Mouse (Mus musculus): ENCODE measurements around the gene Ass1. TPM values are rescaled to one million over a fixed set of nuclear protein-coding genes. Genes with fewer than 3 reads are reported as not detected.
A peak's percentile ranks its signal among the peaks of the same experiment; 100 is the strongest.

Gene Ass1
- total and polyA plus RNA-seq, 3 experiments, result not detected

- Histone ChIP-seq H3K4me1 (ENCODE audit: insufficient read depth, low read depth, low read length) (no peaks in the 10 kb centered on the region), H3K9me3 (replicated peaks) (no peaks in the 10 kb centered on the region), H3K4me3 (ENCODE audit: low read depth, low read length) (no peak overlapping the region), H3K27me3 (ENCODE audit: insufficient read depth, low read length) (peaks cover 37% of the 10 kb centered on the region), H3K36me3 (replicated peaks) (no peaks in the 10 kb centered on the region)
- no peak for ATAC-seq (ENCODE audit: extremely low read depth, insufficient number of reproducible peaks, low FRiP score, poor library complexity, severe bottlenecking)
- no peak for DNase-seq (ENCODE audit: low spot score)
- TF ChIP-seq TAL1 (conservative IDR thresholded peaks at IDR 0.05; ENCODE audit: low read depth, low read length) (no peak), GATA2 (IDR thresholded peaks at IDR 0.05; ENCODE audit: borderline replicate concordance, low read depth, low read length) (no peak), POLR2AphosphoS5 (IDR thresholded peaks at IDR 0.05; ENCODE audit: insufficient replicate concordance, low read depth, low read length) (no peak), GATA1 (IDR thresholded peaks at IDR 0.05; ENCODE audit: borderline replicate concordance, low read length) (no peak), CTCF (IDR thresholded peaks at IDR 0.05; ENCODE audit: low read depth, low read length) (no peak)
Observed at GRCm38 (mm10) chr2:31468857-31469256, 1.1 kb upstream of the Ass1 start.

GRCm38 (mm10) chr2:31469480-31469879 is 527 bp upstream of the Ass1 start:
- no peak for DNase-seq (ENCODE audit: low spot score)

DNA sequence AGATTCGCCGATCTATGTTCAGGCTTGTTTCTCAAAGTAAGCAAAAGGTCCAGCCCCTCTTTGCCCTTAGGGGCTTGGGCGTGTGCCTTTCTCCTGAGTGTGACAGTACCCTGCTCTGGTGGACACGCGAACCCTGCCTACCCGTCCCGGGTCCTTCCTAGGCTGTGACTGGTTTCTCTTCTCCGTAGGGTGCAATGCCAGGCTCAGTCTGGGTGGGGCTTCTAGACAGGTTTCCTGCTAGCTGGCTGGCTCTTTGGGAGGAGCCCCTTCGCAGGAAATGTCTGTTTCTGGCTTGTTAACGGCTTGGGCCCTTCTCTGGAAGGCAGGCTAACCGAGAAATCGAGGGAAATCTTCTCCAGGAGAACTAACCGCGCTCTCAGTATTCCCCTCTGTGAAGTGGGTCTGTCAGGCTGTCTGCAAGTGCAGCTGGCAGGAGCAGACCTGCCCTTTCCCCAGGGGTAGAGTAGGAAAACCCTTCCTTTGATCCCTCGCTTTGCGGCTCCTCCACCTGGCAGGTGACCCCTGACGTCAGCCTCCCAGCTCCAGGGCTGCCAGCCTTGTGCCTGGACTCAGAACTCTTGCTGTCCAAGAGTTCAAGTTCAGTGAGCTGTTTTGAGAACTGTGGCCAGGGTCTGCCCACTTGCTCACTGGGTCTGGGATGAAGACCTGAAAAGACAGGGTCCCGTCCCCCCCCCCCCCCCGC is 827 bp downstream of the Ass1 start:
- TF ChIP-seq GATA2 (IDR thresholded peaks at IDR 0.05; ENCODE audit: borderline replicate concordance, low read depth, low read length) (no peak), TAL1 (conservative IDR thresholded peaks at IDR 0.05; ENCODE audit: low read depth, low read length) (no peak), CTCF (IDR thresholded peaks at IDR 0.05; ENCODE audit: low read depth, low read length) (no peak), POLR2AphosphoS5 (IDR thresholded peaks at IDR 0.05; ENCODE audit: insufficient replicate concordance, low read depth, low read length) (no peak), GATA1 (IDR thresholded peaks at IDR 0.05; ENCODE audit: borderline replicate concordance, low read length) (no peak)
- H3K9me3 ChIP-seq (replicated peaks), result no peaks in the 10 kb centered on the region
- DNase-seq (ENCODE audit: low spot score) (no peak), ATAC-seq (ENCODE audit: extremely low read depth, insufficient number of reproducible peaks, low FRiP score, poor library complexity, severe bottlenecking) (no peak)
- H3K4me1 ChIP-seq (ENCODE audit: insufficient read depth, low read depth, low read length), result no peaks in the 10 kb centered on the region
- no peak overlapping the region for H3K4me3 ChIP-seq (ENCODE audit: low read depth, low read length)
- H3K36me3 ChIP-seq (replicated peaks), result no peaks in the 10 kb centered on the region
- H3K27me3 ChIP-seq (ENCODE audit: insufficient read depth, low read length), result peaks cover 28% of the 10 kb centered on the region

More at GRCm38 (mm10) chr2:31469480-31469879, 527 bp upstream of the Ass1 start:
- Histone ChIP-seq H3K4me3 (ENCODE audit: low read depth, low read length) (no peak overlapping the region), H3K27me3 (ENCODE audit: insufficient read depth, low read length) (peaks cover 33% of the 10 kb centered on the region), H3K9me3 (replicated peaks) (no peaks in the 10 kb centered on the region), H3K36me3 (replicated peaks) (no peaks in the 10 kb centered on the region), H3K4me1 (ENCODE audit: insufficient read depth, low read depth, low read length) (no peaks in the 10 kb centered on the region)
- no peak for ATAC-seq (ENCODE audit: extremely low read depth, insufficient number of reproducible peaks, low FRiP score, poor library complexity, severe bottlenecking)
- no peak for TF ChIP-seq TAL1 (conservative IDR thresholded peaks at IDR 0.05; ENCODE audit: low read depth, low read length)
- no peak for TF ChIP-seq POLR2AphosphoS5 (IDR thresholded peaks at IDR 0.05; ENCODE audit: insufficient replicate concordance, low read depth, low read length)
- TF ChIP-seq GATA1 (IDR thresholded peaks at IDR 0.05; ENCODE audit: borderline replicate concordance, low read length), result no peak

DNA sequence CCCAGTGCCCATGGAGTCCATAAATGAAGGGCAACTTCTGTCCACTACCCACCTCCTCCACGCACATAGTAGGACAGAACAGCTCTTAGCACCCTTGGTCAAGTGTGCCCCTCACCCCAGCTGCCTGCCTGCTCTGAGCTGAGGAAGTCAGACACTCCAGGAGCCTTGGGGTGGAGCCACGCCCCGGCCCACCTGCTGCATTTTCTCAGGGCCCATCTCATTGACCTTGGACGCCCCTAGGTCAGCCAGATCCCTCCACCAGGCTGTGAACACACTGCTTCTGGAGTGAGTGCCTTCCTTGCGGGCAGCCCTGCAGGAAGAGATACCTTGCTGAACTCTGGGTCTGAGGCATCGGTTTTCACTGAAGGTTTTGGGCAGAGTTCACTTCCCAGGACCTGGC is 1.6 kb downstream of the Ass1 start:
- Histone ChIP-seq H3K9me3 (replicated peaks) (no peaks in the 10 kb centered on the region), H3K27me3 (ENCODE audit: insufficient read depth, low read length) (peaks cover 28% of the 10 kb centered on the region), H3K4me3 (ENCODE audit: low read depth, low read length) (no peak overlapping the region), H3K36me3 (replicated peaks) (no peaks in the 10 kb centered on the region), H3K4me1 (ENCODE audit: insufficient read depth, low read depth, low read length) (no peaks in the 10 kb centered on the region)
- ATAC-seq (ENCODE audit: extremely low read depth, insufficient number of reproducible peaks, low FRiP score, poor library complexity, severe bottlenecking) (no peak), DNase-seq (ENCODE audit: low spot score) (no peak)
- no peak for TF ChIP-seq CTCF (IDR thresholded peaks at IDR 0.05; ENCODE audit: low read depth, low read length)
- no peak for TF ChIP-seq GATA2 (IDR thresholded peaks at IDR 0.05; ENCODE audit: borderline replicate concordance, low read depth, low read length)
- TF ChIP-seq TAL1 (conservative IDR thresholded peaks at IDR 0.05; ENCODE audit: low read depth, low read length), result no peak
- TF ChIP-seq POLR2AphosphoS5 (IDR thresholded peaks at IDR 0.05; ENCODE audit: insufficient replicate concordance, low read depth, low read length), result no peak
- TF ChIP-seq GATA1 (IDR thresholded peaks at IDR 0.05; ENCODE audit: borderline replicate concordance, low read length), result no peak

- DNase-seq (ENCODE audit: low spot score) (peak; percentile 26), ATAC-seq (ENCODE audit: extremely low read depth, insufficient number of reproducible peaks, low FRiP score, poor library complexity, severe bottlenecking) (no peak)
- H3K9me3 ChIP-seq (replicated peaks), result no peaks in the 10 kb centered on the region
- TF ChIP-seq CTCF (IDR thresholded peaks at IDR 0.05; ENCODE audit: low read depth, low read length) (peak; percentile 68), GATA2 (IDR thresholded peaks at IDR 0.05; ENCODE audit: borderline replicate concordance, low read depth, low read length) (no peak)
- no peaks in the 10 kb centered on the region for H3K4me1 ChIP-seq (ENCODE audit: insufficient read depth, low read depth, low read length)
- no peak overlapping the region for H3K4me3 ChIP-seq (ENCODE audit: low read depth, low read length)
- no peaks in the 10 kb centered on the region for H3K36me3 ChIP-seq (replicated peaks)
- H3K27me3 ChIP-seq (ENCODE audit: insufficient read depth, low read length), result peaks cover 28% of the 10 kb centered on the region
Observed at GRCm38 (mm10) chr2:31472406-31473065, 2.5 kb downstream of the Ass1 start.

DNA sequence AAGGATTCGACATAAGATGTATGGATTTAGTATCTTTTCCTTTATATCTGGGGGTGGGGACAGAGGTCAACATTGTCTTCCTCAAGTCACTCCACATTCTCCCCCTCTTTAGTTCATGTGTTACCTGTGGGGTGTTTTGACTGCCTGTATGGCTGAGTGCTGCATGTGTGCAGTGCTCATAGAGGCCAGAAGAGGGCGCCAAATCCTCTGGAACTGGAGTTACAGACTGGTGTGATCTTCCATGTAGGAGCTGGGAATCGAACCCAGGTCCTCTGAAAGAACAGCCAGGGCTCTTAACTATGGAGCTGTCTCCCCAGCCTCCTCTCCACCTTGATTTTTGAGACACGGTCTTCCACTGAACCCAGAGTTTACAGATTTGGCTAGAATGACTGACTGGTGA is 3.9 kb downstream of the Ass1 start:
- Histone ChIP-seq H3K36me3 (replicated peaks) (no peaks in the 10 kb centered on the region), H3K4me1 (ENCODE audit: insufficient read depth, low read depth, low read length) (no peaks in the 10 kb centered on the region), H3K9me3 (replicated peaks) (no peaks in the 10 kb centered on the region), H3K4me3 (ENCODE audit: low read depth, low read length) (no peak overlapping the region), H3K27me3 (ENCODE audit: insufficient read depth, low read length) (peaks cover 27% of the 10 kb centered on the region)
- DNase-seq (ENCODE audit: low spot score) (no peak), ATAC-seq (ENCODE audit: extremely low read depth, insufficient number of reproducible peaks, low FRiP score, poor library complexity, severe bottlenecking) (no peak)
- TF ChIP-seq CTCF (IDR thresholded peaks at IDR 0.05; ENCODE audit: low read depth, low read length), result peak; percentile 77
- TF ChIP-seq TAL1 (conservative IDR thresholded peaks at IDR 0.05; ENCODE audit: low read depth, low read length), result no peak
- no peak for TF ChIP-seq GATA2 (IDR thresholded peaks at IDR 0.05; ENCODE audit: borderline replicate concordance, low read depth, low read length)
